Mouse (Mus musculus) colon, adult 2 months (tissue): ENCODE measurements around the gene Ublcp1. TPM values are rescaled to one million over a fixed set of nuclear protein-coding genes. Genes with fewer than 3 reads are reported as not detected.

ENCODE experiments used
- polyA plus RNA-seq: library from polyadenylated mRNA; depleted of rRNA; stranded (reverse); fragments of >200 nt; gene quantifications from 2 replicates; pipeline ENCODE4 v1.2.3, GENCODE M21; 2012; rRNA removed

Gene Ublcp1
- 4.9 and 6.2 TPM in 2 replicates for polyA plus RNA-seq

GRCm38 (mm10) chr11:44470432-44471336 lies at the start of gene Ublcp1:
TSS of gene Ublcp1 (minus strand) at chr11:44470498.

GRCm38 (mm10) chr11:44518281-44519095 lies 48.2 kb upstream of the Ublcp1 start, which contains the start of gene Rnf145:
TSS of gene Rnf145 (plus strand) at chr11:44518964.

Other genes with a start within 250 kb of the Ublcp1 start
- gene Il12b, start 70.4 kb downstream of the Ublcp1 start, polyA plus RNA-seq: 0.06 TPM in 1 of 2 replicates, not detected in the other
- 132 and 185 TPM in 2 replicates for gene Rnf145, start 48.5 kb upstream of the Ublcp1 start, polyA plus RNA-seq
- 3.5 and 4.3 TPM in 2 replicates for gene Ebf1, start 146.8 kb upstream of the Ublcp1 start, polyA plus RNA-seq